Comparison of ENCODE assay signal across 8 mouse cellular contexts in the genomic region with DNA sequence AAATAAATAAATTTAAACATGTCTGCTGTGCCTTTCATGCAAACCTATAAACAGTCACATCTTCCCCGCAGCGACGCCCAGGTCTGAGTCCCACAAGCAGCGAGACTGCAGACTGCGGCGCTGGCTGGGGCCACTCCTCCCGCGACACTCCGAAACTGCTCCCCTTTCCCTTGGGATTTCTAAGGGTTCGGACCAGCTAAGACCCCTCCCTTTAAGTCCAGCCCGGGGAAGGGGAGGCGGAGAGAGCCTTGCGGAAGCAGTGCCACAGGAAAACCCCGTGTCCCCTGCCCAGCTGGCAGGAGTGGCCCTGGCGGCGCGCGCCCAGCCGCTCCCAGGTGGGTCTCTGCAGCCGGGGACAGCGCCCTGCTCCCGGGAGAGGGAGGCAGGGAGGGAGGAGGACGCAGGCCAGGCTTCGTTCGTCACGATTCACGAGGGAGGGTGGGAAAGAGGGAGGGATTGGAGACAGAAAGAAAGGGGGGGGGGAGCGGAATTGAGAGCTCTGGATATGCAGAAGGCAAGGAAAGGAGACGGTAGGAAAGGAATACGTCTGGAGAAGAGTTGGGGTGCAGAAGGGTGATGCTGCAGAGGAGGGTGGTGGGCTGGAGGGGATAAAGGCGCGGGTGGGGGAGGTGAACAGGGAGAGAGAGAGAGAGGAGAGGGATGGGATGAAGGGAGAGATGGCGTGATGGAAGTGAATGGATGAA. TPM values are rescaled to one million over a fixed set of nuclear protein-coding genes. Genes with fewer than 3 reads are reported as not detected.
DNase-seq lines count a peak whose midpoint lies in the region; ATAC-seq and TF ChIP-seq lines count a peak whose summit lies in the region.

No protein-coding gene starts in this region.

- TF ChIP-seq RAD21 in MEL (IDR thresholded peaks at IDR 0.05; ENCODE audit: low read depth, low read length) = no peak

- no peak for TF ChIP-seq CTCF in MEL (IDR thresholded peaks at IDR 0.05 in 2 of 3, conservative IDR thresholded peaks at IDR 0.05 in 1 of 3; ENCODE audit: control insufficient read depth in 1 of 3, insufficient read depth in 1 of 3, low read depth in 2 of 3, low read length in 3 of 3, poor library complexity in 1 of 3, severe bottlenecking in 1 of 3)
- no peak for TF ChIP-seq CTCF in heart, postnatal 0 days (IDR thresholded peaks at IDR 0.05; ENCODE audit: low read depth)
- TF ChIP-seq CTCF in liver, postnatal 0 days (IDR thresholded peaks at IDR 0.05; ENCODE audit: low read depth) = no peak

- H3K4me1 ChIP-seq in MEL (ENCODE audit: control insufficient read depth in 1 of 2, insufficient read depth in 2 of 2, low read length in 2 of 2) = peaks cover 3 to 10% of the 10 kb centered on the region in 2 experiments
- H3K4me1 ChIP-seq in forebrain, embryonic 12.5 days = peaks cover 12% of the 10 kb centered on the region
- peaks cover 10% of the 10 kb centered on the region for H3K4me1 ChIP-seq in heart, postnatal 0 days (ENCODE audit: control insufficient read depth, insufficient read depth)
- peaks cover 6% of the 10 kb centered on the region; the same call in 1 of the 2 replicates for H3K4me1 ChIP-seq in liver, postnatal 0 days (ENCODE audit: insufficient read depth)
- peaks cover 29% of the 10 kb centered on the region for H3K4me1 ChIP-seq in neural tube, embryonic 13.5 days (replicated peaks)

- no peaks in the 10 kb centered on the region for H3K9me3 ChIP-seq in MEL (replicated peaks; ENCODE audit: insufficient read depth, low read length)
- H3K9me3 ChIP-seq in forebrain, embryonic 12.5 days = no peaks in the 10 kb centered on the region
- H3K9me3 ChIP-seq in heart, postnatal 0 days (replicated peaks; ENCODE audit: control insufficient read depth, low read length) = no peaks in the 10 kb centered on the region
- no peaks in the 10 kb centered on the region for H3K9me3 ChIP-seq in liver, postnatal 0 days (ENCODE audit: low read length)
- H3K9me3 ChIP-seq in neural tube, embryonic 13.5 days = no peaks in the 10 kb centered on the region

- peak overlapping the region; percentile 77 for H3K9ac ChIP-seq in MEL (ENCODE audit: control insufficient read depth, low read depth, low read length, poor library complexity, severe bottlenecking)
- peak overlapping the region; percentile 85 for H3K9ac ChIP-seq in forebrain, embryonic 12.5 days
- peak overlapping the region; percentile 75 for H3K9ac ChIP-seq in heart, postnatal 0 days (replicated peaks; ENCODE audit: low read depth, low read length)
- H3K9ac ChIP-seq in liver, postnatal 0 days (replicated peaks) = peak overlapping the region; percentile 69
- peak overlapping the region; percentile 93 for H3K9ac ChIP-seq in neural tube, embryonic 13.5 days

- no peak for TF ChIP-seq EP300 in MEL (IDR thresholded peaks at IDR 0.05; ENCODE audit: low read depth in 1 of 2, low read length in 2 of 2)
- TF ChIP-seq EP300 in heart, postnatal 0 days (IDR thresholded peaks at IDR 0.05; ENCODE audit: low read depth) = no peak
- no peak for TF ChIP-seq EP300 in liver, postnatal 0 days (IDR thresholded peaks at IDR 0.05; ENCODE audit: low read depth)

- WGBS in forebrain, embryonic 12.5 days = 0% methylated on average over 33 of the region's 33 CpGs
- under 1% methylated on average over 33 of the region's 33 CpGs for WGBS in heart, postnatal 0 days
- WGBS in liver, postnatal 0 days (ENCODE audit: insufficient replicate concordance) = under 1% methylated on average over 33 of the region's 33 CpGs
- under 1% methylated on average over 32 of the region's 33 CpGs for WGBS in neural tube, embryonic 13.5 days

- H3K27ac ChIP-seq in MEL (ENCODE audit: control insufficient read depth, low read depth, low read length) = peak overlapping the region; percentile 57
- H3K27ac ChIP-seq in forebrain, embryonic 12.5 days = peak overlapping the region; percentile 81
- H3K27ac ChIP-seq in heart, postnatal 0 days (ENCODE audit: low read depth) = peak overlapping the region; percentile 84
- peak overlapping the region; percentile 66; the same call in 1 of the 2 replicates for H3K27ac ChIP-seq in liver, postnatal 0 days (ENCODE audit: low read depth)
- H3K27ac ChIP-seq in neural tube, embryonic 13.5 days (replicated peaks) = peak overlapping the region; percentile 94

- peak; percentile 51 for ATAC-seq in forebrain, embryonic 12.5 days (ENCODE audit: low FRiP score)
- ATAC-seq in heart, postnatal 0 days (ENCODE audit: insufficient read depth, low read depth) = peak; percentile 53; the same call in 1 of the 2 replicates
- peak; percentile 28; the same call in 1 of the 2 replicates for ATAC-seq in liver, postnatal 0 days
- peak; percentile 66 for ATAC-seq in neural tube, embryonic 13.5 days (ENCODE audit: low read depth)

- H3K4me3 ChIP-seq in MEL (ENCODE audit: control insufficient read depth in 1 of 2, insufficient read depth in 1 of 2, low read depth in 2 of 2, low read length in 2 of 2) = peak overlapping the region; percentile 75 to 95
- H3K4me3 ChIP-seq in forebrain, embryonic 12.5 days (replicated peaks) = peak overlapping the region; percentile 81
- peak overlapping the region; percentile 83 for H3K4me3 ChIP-seq in heart, postnatal 0 days (ENCODE audit: low read depth, low read length)
- H3K4me3 ChIP-seq in liver, postnatal 0 days (ENCODE audit: low read depth, low read length) = peak overlapping the region; percentile 77
- peak overlapping the region; percentile 85 for H3K4me3 ChIP-seq in neural tube, embryonic 13.5 days

- DNase-seq in MEL (ENCODE audit: low read depth, low spot score) = peak; percentile 71
- peak; percentile 14 for DNase-seq in c-Kit-positive CD71-positive TER-119-negative erythroid progenitor cells, embryonic 14.5 days (ENCODE audit: low read depth)
- peak; percentile 75 for DNase-seq in heart, postnatal 0 days (ENCODE audit: low spot score)
- DNase-seq in kidney, postnatal 25 days = peak; percentile 52 to 73
- peak; percentile 57 for DNase-seq in liver, postnatal 0 days
- DNase-seq in thymus, postnatal 25 days = peak; percentile 29

- H3K36me3 ChIP-seq in MEL (ENCODE audit: control insufficient read depth in 1 of 2, insufficient read depth in 2 of 2, low read length in 2 of 2) = peaks cover 0 to 12% of the 10 kb centered on the region in 2 experiments; a peak in 3 of 4 replicates
- no peaks in the 10 kb centered on the region for H3K36me3 ChIP-seq in forebrain, embryonic 12.5 days (replicated peaks)
- no peaks in the 10 kb centered on the region for H3K36me3 ChIP-seq in heart, postnatal 0 days (replicated peaks; ENCODE audit: control insufficient read depth, insufficient read depth, low read length)
- H3K36me3 ChIP-seq in liver, postnatal 0 days (replicated peaks; ENCODE audit: insufficient read depth, low read length) = no peaks in the 10 kb centered on the region
- peaks cover 7% of the 10 kb centered on the region for H3K36me3 ChIP-seq in neural tube, embryonic 13.5 days

- H3K27me3 ChIP-seq in MEL (ENCODE audit: control insufficient read depth in 1 of 2, insufficient read depth in 2 of 2, low read length in 2 of 2) = no peaks in the 10 kb centered on the region
- peaks cover 7% of the 10 kb centered on the region; the same call in 1 of the 2 replicates for H3K27me3 ChIP-seq in forebrain, embryonic 12.5 days
- H3K27me3 ChIP-seq in heart, postnatal 0 days (ENCODE audit: control insufficient read depth, insufficient read depth, low read length) = no peaks in the 10 kb centered on the region
- no peaks in the 10 kb centered on the region for H3K27me3 ChIP-seq in liver, postnatal 0 days (ENCODE audit: insufficient read depth, low read length)
- no peaks in the 10 kb centered on the region; the same call in 1 of the 2 replicates for H3K27me3 ChIP-seq in neural tube, embryonic 13.5 days

- H3K4me2 ChIP-seq in forebrain, embryonic 12.5 days = peak overlapping the region; percentile 95
- H3K4me2 ChIP-seq in heart, postnatal 0 days (ENCODE audit: low read depth, low read length) = peak overlapping the region; percentile 79
- peak overlapping the region; percentile 99 for H3K4me2 ChIP-seq in liver, postnatal 0 days (ENCODE audit: low read depth, low read length)
- peak overlapping the region; percentile 87 for H3K4me2 ChIP-seq in neural tube, embryonic 13.5 days

- peaks cover 7% of the 10 kb centered on the region for H3K79me2 ChIP-seq in MEL (ENCODE audit: control insufficient read depth, insufficient read depth, low read length, poor library complexity)

- TF ChIP-seq POLR2A in MEL (IDR thresholded peaks at IDR 0.05; ENCODE audit: control insufficient read depth in 1 of 2, insufficient read depth in 1 of 2, low read depth in 1 of 2, low read length in 2 of 2, poor library complexity in 1 of 2) = no peak

TF ChIP-seq in MEL, 35 proteins besides CTCF, POLR2A, EP300 and RAD21 (continues in another document):
- TF ChIP-seq ZC3H11A (IDR thresholded peaks at IDR 0.05; ENCODE audit: low read depth, low read length) (no peak), UBTF (IDR thresholded peaks at IDR 0.05; ENCODE audit: borderline replicate concordance, insufficient read depth, low read depth, low read length) (0 out of 2 replicates have a peak, but pooled peaks have one; percentile 68), BHLHE40 (IDR thresholded peaks at IDR 0.05; ENCODE audit: borderline replicate concordance, low read depth, low read length) (no peak), TBP (IDR thresholded peaks at IDR 0.05; ENCODE audit: low read depth, low read length) (no peak), NRF1 (IDR thresholded peaks at IDR 0.05; ENCODE audit: insufficient read depth, low read depth, low read length, poor library complexity, severe bottlenecking) (no peak)

RNA-seq across cellular contexts. Expression of gene Stxbp1, which starts 0.8 kb away (rescaled TPM):
- 7.1 and 8.2 TPM in 2 replicates for total RNA-seq in MEL (2012; rRNA removed)
- polyA plus RNA-seq in MEL (2012; ENCODE audit: insufficient read depth in 1 of 2, insufficient read length in 2 of 2, low read depth in 1 of 2, low replicate concordance in 2 of 2, missing spikeins in 1 of 2) = 10 to 100 TPM in 1 of 2 experiments, not detected in 1; 33.2 TPM
- 68.5 and 73.5 TPM in 2 replicates for polyA plus RNA-seq in forebrain, embryonic 12.5 days (2016; fragmentation: Nextera tagmentation; extraction: Ambion mirVana)
- total RNA-seq in heart, postnatal 0 days (2014; rRNA removed; ENCODE audit: low replicate concordance) = 12.6 and 46.0 TPM in 2 replicates
- polyA plus RNA-seq in heart, postnatal 0 days (2015; fragmentation: Nextera tagmentation; extraction: Ambion mirVana) = 20.9 and 23.5 TPM in 2 replicates
- 2.1 and 2.3 TPM in 2 replicates for polyA plus RNA-seq in liver, postnatal 0 days (2015; fragmentation: Nextera tagmentation; extraction: Ambion mirVana)
- 192 and 198 TPM in 2 replicates for polyA plus RNA-seq in neural tube, embryonic 13.5 days (2015; fragmentation: Nextera tagmentation; extraction: Ambion mirVana)

RNA-seq across cellular contexts. Expression of gene Fam129b, which starts 29.7 kb away (rescaled TPM):
- 11.5 and 17.5 TPM in 2 replicates for total RNA-seq in MEL (2012; rRNA removed)
- polyA plus RNA-seq in MEL (2012; ENCODE audit: insufficient read depth in 1 of 2, insufficient read length in 2 of 2, low read depth in 1 of 2, low replicate concordance in 2 of 2, missing spikeins in 1 of 2) = 10 to 100 TPM in 1 of 2 experiments, not detected in 1; 20.0 TPM
- polyA plus RNA-seq in forebrain, embryonic 12.5 days (2016; fragmentation: Nextera tagmentation; extraction: Ambion mirVana) = 24.6 and 27.3 TPM in 2 replicates
- total RNA-seq in heart, postnatal 0 days (2014; rRNA removed; ENCODE audit: low replicate concordance) = 59.6 and 60.1 TPM in 2 replicates
- polyA plus RNA-seq in heart, postnatal 0 days (2015; fragmentation: Nextera tagmentation; extraction: Ambion mirVana) = 25.2 and 25.3 TPM in 2 replicates
- 5.2 and 5.9 TPM in 2 replicates for polyA plus RNA-seq in liver, postnatal 0 days (2015; fragmentation: Nextera tagmentation; extraction: Ambion mirVana)
- 35.9 and 37.3 TPM in 2 replicates for polyA plus RNA-seq in neural tube, embryonic 13.5 days (2015; fragmentation: Nextera tagmentation; extraction: Ambion mirVana)

Comparison
In these comparisons a context has a peak if more than half of its experiments do, and no peak if none do; other contexts are left out.
1. Peak in every context shown above with its lines: DNase-seq, ATAC-seq, H3K4me3 ChIP-seq and H3K27ac ChIP-seq.
2. DNase-seq: peak in every context shown above with its lines; median percentile 75 in heart, postnatal 0 days; 71 in MEL; 62 in kidney, postnatal 25 days; 57 in liver, postnatal 0 days; 29 in thymus, postnatal 25 days; 14 in c-Kit-positive CD71-positive TER-119-negative erythroid progenitor cells, embryonic 14.5 days.